Mouse (Mus musculus): Measurements from ENCODE around the gene Lrrfip1.

DNA sequence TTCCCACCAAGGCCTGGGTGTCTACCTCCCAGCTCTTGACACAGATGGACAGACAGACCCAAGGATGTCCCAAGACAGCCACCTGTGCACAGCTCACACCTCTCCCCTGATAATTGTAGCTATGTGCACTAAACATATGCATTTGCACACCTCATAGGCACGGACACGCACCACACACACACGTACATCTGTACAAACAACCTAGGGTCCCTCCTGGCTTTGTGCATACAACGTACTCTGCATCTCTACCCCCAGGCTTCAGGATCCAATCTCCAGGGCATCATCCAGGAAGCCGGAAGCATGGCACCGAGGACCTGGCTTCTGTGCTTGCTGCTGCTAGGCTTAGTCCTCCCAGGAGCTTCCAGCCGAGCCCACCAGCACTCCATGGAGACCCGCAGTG lies 45.7 kb upstream of the Lrrfip1 start, which contains the start of gene Prlh:
- TF ChIP-seq CTCF (IDR thresholded peaks at IDR 0.05; ENCODE audit: low read depth, low read length): no peak
- no peak for TF ChIP-seq POLR2A (IDR thresholded peaks at IDR 0.05; ENCODE audit: insufficient read depth, low read length)
- TF ChIP-seq EP300 (IDR thresholded peaks at IDR 0.05; ENCODE audit: insufficient read depth, low read depth, low read length): no peak

Data from ES-Bruce4 (cell line).